In genomic region chr16:76002287-76002686, GRCm38 (mm10) we compare ENCODE assay signal across 12 mouse cellular contexts. TPM values are rescaled to one million over a fixed set of nuclear protein-coding genes. Genes with fewer than 3 reads are reported as not detected.
DNase-seq lines count a peak whose midpoint lies in the region; ATAC-seq and TF ChIP-seq lines count a peak whose summit lies in the region.
"Had no signal": no experiment of that assay in that cellular context is flagged by ENCODE, and none has a peak within 500 bp of the region (broad histone marks: within the 10 kb centered on the region; RNA-seq: fewer than 3 reads in every experiment).

No protein-coding gene starts in this region.

- no peak overlapping the region for H3K27ac ChIP-seq in heart, adult 2 months
- H3K27ac ChIP-seq: embryonic facial prominence, embryonic 12.5 days had no signal

- no peaks in the 10 kb centered on the region for H3K4me1 ChIP-seq in heart, adult 2 months (ENCODE audit: control insufficient read depth, insufficient read depth, low read length)
- H3K4me1 ChIP-seq: embryonic facial prominence, embryonic 12.5 days had no signal

- intact Hi-C loops in heart, adult 2 months (cut with DNase I), result no loop called here

- no peak for TF ChIP-seq POLR2A in heart, adult 2 months (IDR thresholded peaks at IDR 0.05; ENCODE audit: insufficient read depth, low read depth, low read length)

- no peaks in the 10 kb centered on the region for H3K36me3 ChIP-seq in heart, adult 2 months (ENCODE audit: control insufficient read depth, insufficient read depth, low read length)
- H3K36me3 ChIP-seq: embryonic facial prominence, embryonic 12.5 days had no signal

- peak; percentile 2 to 4 for DNase-seq in heart, adult 18-20 months
- DNase-seq in heart, adult 2 months, result no peak
- DNase-seq in CD4-positive, CD25-positive, alpha-beta regulatory T cell, adult 2 months (ENCODE audit: low read depth, low spot score), result peak; percentile 18
- DNase-seq in layer of hippocampus, adult 9-10 months (ENCODE audit: low spot score), result no peak
- no peak for DNase-seq in yolk sac, embryonic 10.5 days (ENCODE audit: low spot score)
- no peak for DNase-seq in cerebellum, adult 9-10 months
- DNase-seq: cerebellum, adult 2 months; lung, adult 2 months had no signal

- H3K9ac ChIP-seq in heart, adult 2 months (ENCODE audit: low read depth, low read length), result no peak overlapping the region
- H3K9ac ChIP-seq: embryonic facial prominence, embryonic 12.5 days had no signal

- H3K79me2 ChIP-seq in heart, adult 2 months (replicated peaks; ENCODE audit: control insufficient read depth, insufficient read depth, low read length), result no peaks in the 10 kb centered on the region

- H3K4me3 ChIP-seq in heart, adult 2 months, result no peak overlapping the region
- H3K4me3 ChIP-seq: embryonic facial prominence, embryonic 12.5 days had no signal

- peak; percentile 96 for ATAC-seq in granulocyte monocyte progenitor cell, adult 5-6 weeks (replicated peaks; ENCODE audit: poor library complexity, severe bottlenecking)
- peak; percentile 93 for ATAC-seq in megakaryocyte, adult 5-6 weeks (ENCODE audit: poor library complexity, severe bottlenecking)
- ATAC-seq: intestine, embryonic 16.5 days had no signal

- no peak for TF ChIP-seq CTCF in heart, adult 2 months (IDR thresholded peaks at IDR 0.05)

- 85% methylated on average over 12 of the region's 12 CpGs for WGBS in heart, adult 2 months

- no peaks in the 10 kb centered on the region for H3K27me3 ChIP-seq in heart, adult 2 months (ENCODE audit: control insufficient read depth, insufficient read depth, low read length)
- H3K27me3 ChIP-seq: embryonic facial prominence, embryonic 12.5 days had no signal

- no peak for TF ChIP-seq EP300 in heart, adult 2 months (IDR thresholded peaks at IDR 0.05; ENCODE audit: insufficient read depth, low read depth, low read length)

RNA-seq across cellular contexts. Expression of gene Samsn1, which starts 19.8 kb away (rescaled TPM):
- total RNA-seq in heart, adult 18-20 months (2021), result 1 to 10 TPM in 1 of 2 experiments, under 1 TPM in 1; 0.50 to 1.3 TPM
- total RNA-seq in heart, adult 2 months (2021), result under 1 TPM; 0.68 to 0.76 TPM
- polyA plus RNA-seq in heart, adult 2 months (2012; rRNA removed), result 0.32 and 0.62 TPM in 2 replicates
- total RNA-seq in granulocyte monocyte progenitor cell, adult 5-6 weeks (2014; fragmentation: Nextera tagmentation), result 36.0 and 58.7 TPM in 2 replicates
- 73.7 and 85.2 TPM in 2 replicates for total RNA-seq in granulocyte monocyte progenitor cell, adult 5-6 weeks (2017)
- 186 and 191 TPM in 2 replicates for total RNA-seq in megakaryocyte, adult 5-6 weeks (2015)
- 197 and 219 TPM in 2 replicates for total RNA-seq in megakaryocyte, adult 5-6 weeks (2017)

Comparison
In these comparisons a context has a peak if more than half of its experiments do, and no peak if none do; other contexts are left out.
1. DNase-seq: peak in heart, adult 18-20 months (2 of 2) and CD4-positive, CD25-positive, alpha-beta regulatory T cell, adult 2 months (single experiment); none in heart, adult 2 months (0 of 2), layer of hippocampus, adult 9-10 months (single experiment), yolk sac, embryonic 10.5 days (single experiment) and cerebellum, adult 9-10 months (single experiment).
2. RNA of gene Samsn1, which starts 19.8 kb away (total RNA-seq): 186 to 219 TPM in megakaryocyte, adult 5-6 weeks and 36.0 to 85.2 TPM in granulocyte monocyte progenitor cell, adult 5-6 weeks; 0.50 to 1.3 TPM in heart, adult 18-20 months and 0.68 to 0.76 TPM in heart, adult 2 months; every median in the first group is over 10 times any median in the second.